Mouse (Mus musculus): ENCODE measurements around the gene Chn1. TPM values are rescaled to one million over a fixed set of nuclear protein-coding genes. Genes with fewer than 3 reads are reported as not detected.
A peak's percentile ranks its signal among the peaks of the same experiment; 100 is the strongest.

Gene Chn1
- total RNA-seq, 2 experiments from 2014 or later: 12.5 to 14.3 TPM

DNA sequence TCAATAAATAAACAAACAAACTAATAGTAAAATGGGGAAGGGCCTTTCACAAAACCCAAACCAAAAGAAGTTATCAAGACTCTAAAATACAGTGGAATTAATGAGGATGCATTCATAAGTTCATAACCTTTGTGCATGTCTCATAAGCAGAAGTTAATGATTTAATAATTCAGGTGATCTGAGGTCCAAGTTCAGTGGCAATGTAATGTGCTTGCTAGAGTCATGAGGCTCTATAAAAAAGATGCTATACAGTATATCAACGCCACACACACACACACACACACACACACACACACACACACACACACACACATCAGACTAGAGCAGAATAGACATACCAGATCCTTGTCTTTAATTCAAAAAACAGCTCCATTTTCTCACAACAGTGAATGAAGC, 28.8 kb downstream of the Chn1 start:
- no peak for DNase-seq

DNA sequence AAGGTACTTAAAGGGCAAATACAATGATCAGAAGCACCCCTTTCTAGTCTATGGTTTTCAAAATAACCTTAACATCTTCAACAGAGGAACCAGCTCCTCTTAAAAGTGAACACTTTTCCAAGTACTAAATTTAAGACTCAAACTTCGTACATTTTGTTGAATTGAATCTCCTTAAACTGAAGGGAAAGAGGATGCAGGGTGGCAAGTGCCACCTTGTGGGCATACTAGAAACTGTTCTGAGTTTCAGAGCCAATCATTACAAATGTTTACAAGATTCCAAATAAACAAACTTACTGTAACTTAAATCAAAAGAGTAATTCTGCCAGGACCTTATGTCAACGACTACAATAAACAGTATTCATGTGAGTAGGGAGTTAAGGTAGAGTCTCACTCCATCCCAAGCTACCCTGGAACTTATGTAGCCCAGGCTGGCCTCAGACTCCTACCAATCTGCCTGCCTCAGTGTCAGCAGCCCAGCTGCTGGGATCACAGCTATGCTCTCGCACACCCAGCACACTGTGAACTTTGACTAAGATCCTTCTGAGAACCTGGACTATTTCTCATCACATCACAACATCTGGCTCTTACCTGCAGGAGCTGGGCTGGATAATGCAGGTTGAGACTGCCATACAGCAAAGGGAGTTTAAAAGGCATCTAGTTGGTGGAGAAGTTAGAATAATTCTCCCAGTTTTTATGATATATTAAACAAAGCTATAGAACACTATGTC, 29.3 kb downstream of the Chn1 start:
- DNase-seq: peak in 1 of 2 experiments; percentile 43

DNA sequence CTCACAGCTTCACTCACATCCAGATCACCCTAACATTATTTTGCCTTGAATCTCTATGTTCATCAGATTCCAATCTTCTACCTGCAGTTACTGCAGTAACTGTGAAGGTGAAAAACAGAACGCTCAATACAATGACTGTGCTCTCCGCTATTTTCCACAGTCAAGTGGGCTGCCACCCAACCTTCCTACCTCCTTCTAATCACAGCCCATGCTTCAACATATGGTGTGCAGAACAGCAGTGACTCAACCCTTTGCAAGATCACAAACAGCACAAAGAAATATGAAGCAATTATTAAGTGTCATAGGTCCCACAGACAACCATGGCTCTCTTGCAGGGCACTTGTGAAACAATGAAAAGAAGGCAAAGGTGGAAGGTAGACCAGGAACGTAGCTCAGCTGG, 33.9 kb downstream of the Chn1 start:
- no peak for DNase-seq

DNA sequence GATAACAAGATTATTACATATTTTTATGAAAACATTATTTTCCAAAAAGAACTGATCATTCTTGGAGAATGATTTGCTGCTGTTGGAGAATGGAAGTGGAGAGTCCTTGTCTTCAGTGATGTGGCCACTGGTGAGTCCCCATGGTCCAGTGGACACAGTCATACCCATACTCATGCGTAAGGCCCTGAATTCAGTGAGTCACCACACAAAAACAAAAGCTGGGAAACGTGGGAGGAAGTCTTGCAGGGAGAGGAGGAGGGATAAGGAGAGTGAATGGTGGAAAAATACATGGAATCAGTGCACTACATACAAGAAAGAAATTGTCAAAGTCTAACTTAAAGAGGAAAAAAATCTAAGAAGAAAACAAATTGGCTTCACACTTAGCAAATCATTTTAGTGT, 47.3 kb downstream of the Chn1 start:
- DNase-seq: peak in 1 of 2 experiments; percentile 4

DNA sequence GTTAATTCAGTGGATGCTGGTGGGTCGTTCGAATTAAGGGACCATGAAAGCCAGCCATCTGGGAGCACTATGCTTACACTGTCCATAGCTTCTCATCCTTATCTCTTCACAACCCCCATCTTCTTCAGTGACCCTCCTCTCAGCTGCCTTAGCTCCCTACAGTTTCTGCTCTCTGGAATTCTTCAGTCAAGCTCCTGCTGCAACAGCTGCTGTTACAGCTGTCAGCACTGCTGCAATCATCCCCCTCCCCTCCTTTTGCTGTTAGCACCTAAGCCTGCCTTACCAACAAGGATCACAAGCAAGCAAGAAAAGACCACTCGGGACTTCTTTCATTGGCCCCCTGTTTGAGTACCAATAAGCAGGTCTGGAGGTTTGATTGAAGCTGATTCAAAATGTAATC, 50.2 kb downstream of the Chn1 start:
- DNase-seq: no peak

DNA sequence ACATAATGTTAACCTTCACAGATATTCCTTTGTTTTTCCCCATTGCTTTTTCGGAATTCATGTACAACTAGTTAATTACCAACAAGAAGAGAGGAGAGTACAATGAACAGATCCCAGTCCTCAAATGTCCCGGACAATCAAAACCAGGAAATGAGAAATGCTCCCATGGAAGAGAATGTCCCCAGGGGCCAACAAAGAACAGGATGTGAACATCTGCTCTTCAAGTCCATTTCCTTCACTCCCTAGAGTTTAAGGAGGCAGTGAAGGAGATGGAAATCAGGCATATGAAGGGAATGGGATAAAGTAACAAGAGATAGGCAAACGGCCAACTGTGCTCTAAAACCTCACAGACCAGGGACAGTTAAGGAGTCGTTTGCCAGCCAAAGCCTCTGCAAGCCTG, 53.3 kb downstream of the Chn1 start:
- DNase-seq: no peak

DNA sequence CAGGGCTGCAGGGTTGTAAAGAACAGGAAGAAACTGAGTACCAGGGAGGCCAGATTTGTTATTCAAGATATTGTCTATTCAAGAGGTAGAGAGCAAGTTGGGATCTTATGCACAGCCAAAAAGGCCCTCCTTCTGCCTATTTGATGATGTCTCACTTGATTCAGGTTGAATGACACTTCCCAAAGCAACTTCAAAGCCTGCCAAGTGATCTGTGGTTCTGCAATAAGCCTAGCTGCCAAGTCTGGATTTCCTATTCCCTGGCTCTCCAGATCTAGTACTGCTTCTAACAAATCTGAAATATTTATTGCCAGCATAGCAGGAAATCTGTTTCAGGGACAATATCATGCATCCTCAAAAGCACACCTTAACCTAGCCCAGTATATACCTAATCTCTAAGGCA, 62.7 kb downstream of the Chn1 start:
- DNase-seq: no peak

DNA sequence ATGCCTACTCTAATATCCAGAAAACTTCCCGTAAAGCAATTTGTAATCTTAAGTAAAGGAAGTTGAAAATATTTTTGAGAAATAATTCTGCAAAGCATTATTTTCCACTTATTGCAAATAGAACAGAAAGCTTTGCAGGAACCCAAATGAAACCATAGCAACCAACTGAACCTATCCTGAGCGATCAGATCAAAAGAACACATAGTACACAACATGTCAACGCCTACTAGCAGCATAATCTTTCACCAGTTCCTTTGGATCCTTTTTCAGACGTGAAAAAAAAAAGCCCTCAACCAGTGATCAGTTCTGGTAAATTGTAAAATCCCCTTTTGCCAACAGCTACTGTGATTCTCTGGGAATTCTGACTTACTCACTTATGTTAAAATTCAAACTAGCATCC, 82.1 kb downstream of the Chn1 start:
- DNase-seq: no peak

DNA sequence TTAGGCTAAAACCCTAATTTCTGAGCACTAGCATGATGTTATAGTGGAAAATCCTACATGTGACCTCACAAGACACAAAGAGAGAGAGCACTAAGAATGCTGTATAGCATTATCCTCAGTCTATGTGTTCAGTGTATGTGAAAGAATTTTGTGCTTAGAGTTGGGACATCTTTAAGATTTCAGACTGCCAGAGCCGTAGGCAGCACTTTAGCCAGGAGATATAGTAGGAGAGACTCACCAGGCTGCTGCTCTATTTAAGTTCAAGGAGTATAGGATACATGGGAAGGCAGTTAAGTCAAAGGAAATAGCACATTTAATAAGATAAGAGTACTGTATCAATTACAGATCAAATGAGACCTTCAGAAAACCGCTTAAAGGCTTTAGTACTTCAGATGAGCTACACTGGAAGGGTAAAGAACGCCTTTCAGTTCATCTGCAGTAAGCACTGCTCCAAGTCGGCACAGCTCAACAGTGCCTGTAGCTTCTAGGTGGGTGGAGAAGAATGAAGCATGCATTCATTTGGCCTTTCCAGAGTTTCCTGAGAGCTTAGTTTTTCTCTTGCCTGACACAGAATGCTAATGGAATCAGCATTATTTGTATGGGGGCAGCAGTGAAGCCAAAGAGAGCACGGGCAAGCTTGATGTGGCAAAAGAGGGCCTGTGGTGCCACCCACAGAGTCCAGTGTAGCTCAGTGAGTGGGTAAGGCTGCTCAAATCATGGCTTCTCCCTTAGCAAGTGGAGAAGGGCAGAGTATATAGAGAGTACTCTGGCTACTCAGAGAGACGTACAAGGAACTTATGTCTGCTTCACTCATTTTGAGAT, 84.2 kb downstream of the Chn1 start:
- DNase-seq: no peak

DNA sequence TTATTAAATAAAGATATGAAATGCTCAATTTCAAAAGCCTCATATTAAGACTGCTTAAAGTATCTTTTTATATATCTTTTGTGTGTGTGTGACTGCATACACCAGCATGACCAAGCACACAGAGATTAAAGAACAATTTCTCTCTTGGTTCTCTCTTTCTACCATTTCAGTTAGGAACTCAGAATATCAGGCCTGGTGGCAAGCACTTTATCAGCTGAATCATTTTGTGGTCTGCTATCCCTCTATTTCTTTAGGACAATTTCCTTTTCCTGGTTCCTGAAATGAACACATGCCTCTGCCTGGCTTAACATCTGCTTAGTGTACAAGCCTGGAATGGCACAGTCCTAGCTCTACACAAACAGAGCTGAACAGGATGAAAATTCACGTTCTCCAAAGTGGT, 92.6 kb downstream of the Chn1 start:
- DNase-seq: no peak

DNA sequence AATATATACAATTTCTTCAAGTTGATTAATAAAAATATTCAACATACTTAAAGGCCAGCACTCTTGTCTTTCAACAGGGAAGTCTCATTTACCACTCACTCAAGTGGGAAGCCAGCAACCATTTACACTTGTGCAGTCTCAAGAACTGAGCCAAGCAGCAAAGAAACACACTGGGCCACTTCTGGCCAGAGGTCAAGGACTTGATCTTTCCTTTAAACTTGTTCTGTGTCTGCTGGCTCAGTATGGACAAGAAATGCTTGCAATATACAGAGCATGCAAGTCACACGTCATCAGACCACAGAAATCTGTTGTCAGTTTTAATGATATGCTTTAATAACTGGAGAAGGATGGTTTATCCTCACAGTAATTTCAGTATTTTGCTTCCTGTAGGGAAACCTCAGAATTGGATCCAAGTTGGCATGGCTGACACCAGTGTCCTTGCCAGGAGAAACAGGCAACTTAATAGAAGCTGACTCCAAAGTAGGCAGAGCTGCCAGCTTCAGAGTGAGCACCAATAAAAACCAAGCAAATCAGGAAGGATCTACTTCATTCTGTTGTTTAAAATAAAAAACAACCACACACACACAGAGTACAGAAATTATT, 94.6 kb downstream of the Chn1 start:
- peak; percentile 32 to 56 for DNase-seq

DNA sequence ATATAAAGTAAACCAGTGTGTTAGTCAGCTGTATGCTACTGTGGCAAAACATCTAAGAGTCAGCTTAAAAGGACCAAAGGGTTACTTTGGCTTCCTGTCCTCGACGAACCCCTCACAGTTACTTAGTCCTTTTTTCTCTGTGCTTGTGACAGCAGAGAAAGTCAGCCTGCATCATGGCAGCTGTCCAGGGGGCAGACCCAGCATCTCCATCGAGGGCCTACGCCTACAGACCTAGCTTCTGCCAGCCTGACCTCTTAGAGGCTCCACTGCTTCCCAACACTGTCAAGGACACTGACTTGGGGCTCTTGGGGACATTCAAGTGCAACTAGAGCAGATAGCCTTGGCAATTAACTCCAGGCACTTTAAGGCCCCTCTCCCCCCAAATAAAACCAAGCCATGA, 106.5 kb downstream of the Chn1 start:
- DNase-seq: peak in 1 of 2 experiments; percentile 9

DNA sequence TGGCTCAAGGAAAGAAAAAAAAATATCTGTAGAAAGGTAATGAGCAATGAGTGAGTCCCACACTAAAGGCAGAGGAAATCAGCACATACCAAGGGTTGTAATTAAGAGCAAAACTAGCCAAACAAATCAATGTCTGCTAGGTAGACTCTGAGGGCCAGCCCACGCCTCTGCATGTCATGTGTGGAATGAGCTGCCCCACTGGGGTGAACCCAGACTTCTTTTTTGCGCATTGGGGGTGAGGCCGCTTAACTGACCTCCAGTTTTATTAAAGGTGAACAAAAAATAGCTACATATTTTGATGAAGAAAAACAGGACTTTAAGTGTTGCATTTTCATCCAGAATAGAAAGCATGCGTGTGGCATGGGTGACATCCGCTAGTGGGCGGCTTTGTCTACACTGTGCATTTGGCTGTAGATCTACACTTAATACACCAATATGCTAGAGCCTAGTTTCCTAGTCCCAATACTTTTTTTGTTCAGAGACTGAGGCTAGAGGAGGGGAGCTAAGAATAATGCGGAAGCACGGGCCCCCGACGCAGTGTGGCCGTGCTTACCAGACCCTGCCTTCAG, 114.5 kb downstream of the Chn1 start:
- no peak for DNase-seq

DNA sequence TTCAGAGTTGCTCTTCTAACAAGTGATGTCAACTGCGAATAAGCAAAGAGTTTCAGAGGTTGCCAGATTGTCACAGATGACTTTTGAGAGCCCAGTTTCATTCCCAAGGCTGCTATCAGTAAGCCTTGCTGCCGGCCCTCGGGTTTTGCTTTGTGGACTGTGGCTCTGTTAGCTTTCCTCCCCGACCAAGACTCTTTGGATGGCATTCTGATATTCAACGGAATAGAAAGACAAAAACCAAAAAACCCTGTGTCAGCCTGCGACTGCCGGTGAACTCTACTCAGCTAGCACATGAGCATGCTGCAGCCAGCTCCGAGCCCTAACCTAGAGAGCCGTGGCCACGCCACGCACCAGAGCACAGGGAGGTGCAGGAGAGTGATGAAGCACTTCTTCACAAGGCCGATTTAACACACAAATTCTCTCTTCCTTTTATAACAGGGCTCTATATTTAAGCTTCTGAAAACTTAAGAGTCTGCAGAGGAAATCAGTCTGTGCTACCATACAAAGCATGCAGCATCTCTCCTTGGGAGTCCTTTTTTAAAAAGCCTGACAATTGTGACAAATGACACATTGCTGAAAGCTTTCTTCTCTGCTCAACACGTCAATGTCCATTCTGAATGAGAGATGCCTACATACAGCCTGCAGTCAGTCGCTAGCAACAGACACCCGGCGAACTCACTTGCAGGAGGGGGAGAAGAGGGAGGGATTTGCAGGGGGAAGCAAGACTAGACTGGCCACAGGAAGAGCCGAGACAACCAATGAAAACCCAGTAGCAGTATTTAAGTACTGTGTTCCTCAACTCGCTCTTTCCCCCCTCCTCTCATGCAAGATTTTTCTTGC, 115.2 kb downstream of the Chn1 start:
- peak; percentile 25 to 43 for DNase-seq

DNA sequence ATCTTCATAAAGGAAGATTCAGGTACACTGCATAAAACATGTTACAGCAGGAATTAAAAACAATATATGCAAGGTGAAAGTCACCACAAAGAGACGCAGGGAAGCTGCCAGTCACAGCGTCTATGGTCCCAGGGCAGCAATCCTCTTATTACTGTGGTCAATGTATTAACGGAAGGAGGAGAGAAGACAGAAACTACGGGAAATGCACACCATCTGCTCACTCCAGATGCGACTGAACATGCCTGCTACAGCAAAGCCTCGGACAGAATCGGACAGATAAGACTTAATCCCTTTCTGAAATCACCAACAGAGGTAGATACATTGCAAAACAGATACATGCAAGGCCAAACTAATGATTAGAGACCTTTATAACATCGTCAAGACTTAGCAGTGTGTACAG, 116.1 kb downstream of the Chn1 start:
- no peak for DNase-seq

DNA sequence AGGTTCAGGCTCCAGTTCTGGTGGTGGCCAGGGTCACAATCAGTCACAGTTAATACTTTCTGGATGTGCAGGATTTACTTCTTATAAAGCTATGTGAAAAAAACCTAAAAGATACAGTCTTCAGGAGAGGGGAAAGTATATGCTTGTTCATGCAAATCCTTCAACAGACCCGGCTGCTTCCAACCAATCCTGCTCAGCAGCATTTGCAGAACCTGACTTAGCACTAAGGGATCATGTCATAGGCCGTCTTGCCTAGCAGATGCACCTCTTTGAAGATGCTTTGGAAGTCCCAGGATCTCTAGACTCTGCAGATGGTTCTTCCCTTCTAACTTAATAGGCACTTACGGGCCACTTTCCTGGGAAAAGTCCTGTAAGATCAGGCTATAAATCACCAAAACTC, 117.2 kb downstream of the Chn1 start:
- no peak for DNase-seq

DNA sequence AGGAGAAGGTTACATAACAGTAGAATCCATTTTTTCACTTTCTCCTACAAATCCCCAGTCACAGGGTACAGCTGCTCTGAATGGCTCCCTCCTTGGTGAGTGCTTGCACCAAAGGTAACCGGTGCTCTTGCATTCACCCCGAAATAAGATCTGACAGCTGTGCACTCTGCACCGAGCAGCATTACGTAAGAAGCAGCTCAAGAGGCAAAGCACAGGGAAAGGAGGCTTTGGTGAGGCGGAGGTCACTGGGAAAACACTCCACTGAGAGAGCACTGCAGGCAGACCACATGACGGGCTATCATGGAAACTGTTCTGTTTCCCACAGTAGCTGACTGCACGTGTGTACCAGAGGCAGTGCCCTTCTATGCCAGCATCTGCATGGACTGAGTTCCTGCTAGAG, 118.0 kb downstream of the Chn1 start:
- DNase-seq: peak in 1 of 2 experiments; percentile 24

DNA sequence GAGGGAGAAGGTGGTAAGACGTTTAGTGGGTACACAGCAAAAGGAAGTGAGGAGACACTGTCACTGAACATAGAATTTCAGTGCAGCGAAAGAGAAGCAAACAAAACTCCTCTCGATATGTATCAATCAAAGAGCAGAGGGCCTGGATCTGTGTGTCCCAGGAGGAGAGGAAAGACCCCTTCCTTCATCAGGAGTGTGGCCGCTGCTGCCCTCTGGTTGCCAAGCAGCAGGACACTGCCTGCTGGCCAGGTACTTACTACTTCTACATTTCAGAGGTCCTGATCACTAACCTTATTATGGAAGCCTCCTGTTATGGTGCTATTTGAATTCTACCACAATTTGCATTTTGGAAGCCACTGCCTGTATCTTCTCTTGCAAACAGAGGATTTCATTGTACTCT, 119.5 kb downstream of the Chn1 start:
- no peak for DNase-seq

DNA sequence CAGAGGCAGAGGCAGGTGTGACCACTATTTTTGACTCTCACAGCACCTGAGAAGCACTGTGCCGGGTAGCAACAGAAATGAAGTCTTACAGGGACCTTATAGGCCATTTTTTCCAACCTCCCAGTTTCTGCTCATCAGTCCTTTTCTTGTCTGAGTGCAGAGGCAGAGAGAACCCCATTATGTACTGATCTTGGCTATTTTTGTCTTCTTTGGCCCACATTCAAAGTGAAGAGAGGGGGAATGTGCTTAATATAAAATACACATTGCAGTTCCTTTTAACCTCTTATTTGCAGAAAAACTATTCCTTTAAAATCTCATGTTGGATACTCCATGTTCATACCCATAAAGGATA, 120.3 kb downstream of the Chn1 start:
- no peak for DNase-seq

DNA sequence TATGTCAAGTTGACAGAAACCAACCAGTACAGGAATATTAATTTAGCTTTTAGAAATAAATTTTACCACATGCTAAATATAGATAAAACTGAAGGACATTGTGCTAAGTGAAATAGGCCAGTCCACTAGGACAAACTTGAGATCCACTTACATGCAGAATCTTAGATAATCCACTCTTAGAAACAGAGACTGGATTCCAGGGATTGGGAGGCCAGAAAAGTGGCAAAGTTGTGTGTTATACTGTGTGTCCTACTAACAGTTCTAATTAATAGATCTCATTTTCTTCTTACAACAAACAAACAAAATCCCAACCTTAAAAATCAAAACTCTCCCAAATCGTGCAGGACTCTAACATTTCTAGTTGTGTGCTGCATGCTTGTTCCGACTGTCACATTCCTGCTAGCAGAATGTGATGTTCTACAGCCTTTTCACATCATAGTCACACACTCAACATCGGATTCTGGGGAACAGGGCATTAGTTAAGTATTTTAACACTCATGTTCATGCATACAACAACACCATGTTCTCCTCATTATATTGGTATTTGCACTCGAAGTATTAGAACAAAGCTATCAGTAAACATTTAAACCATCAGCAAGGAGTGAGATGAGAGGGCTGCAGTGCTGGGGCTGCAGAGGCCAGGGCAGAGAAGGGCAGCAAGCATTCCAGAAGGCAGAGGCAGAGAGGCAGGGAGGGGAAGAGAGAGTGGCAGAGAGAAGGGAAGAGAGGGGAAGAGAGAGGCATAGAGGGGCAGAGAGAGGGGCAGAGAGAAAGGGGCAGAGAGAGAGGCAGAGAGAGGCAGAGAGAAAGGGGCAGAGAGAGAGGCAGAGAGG, 120.9 kb downstream of the Chn1 start:
- no peak for DNase-seq

DNA sequence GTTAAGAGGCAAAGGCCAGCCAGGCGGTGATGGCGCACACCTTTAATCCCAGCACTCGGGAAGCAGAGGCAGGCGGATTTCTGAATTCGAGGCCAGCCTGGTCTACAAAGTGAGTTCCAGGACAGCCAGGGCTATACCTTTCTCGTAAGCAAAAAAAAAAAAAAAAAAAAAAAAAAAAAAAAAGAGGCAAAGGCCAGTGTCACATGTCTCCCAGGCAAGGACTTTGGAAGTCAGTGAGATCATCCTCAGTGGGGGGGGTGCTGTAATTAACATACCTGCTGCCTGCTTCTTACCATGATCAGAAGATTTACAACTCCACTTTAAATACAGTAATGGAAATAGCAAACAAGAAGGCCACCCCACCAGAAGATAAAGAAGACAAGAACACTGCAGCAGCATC, 137.5 kb downstream of the Chn1 start:
- DNase-seq: no peak

Measured in adrenal gland, postnatal 36 days (tissue).